Comparison of ENCODE assay signal across 9 mouse cellular contexts in the genomic region with DNA sequence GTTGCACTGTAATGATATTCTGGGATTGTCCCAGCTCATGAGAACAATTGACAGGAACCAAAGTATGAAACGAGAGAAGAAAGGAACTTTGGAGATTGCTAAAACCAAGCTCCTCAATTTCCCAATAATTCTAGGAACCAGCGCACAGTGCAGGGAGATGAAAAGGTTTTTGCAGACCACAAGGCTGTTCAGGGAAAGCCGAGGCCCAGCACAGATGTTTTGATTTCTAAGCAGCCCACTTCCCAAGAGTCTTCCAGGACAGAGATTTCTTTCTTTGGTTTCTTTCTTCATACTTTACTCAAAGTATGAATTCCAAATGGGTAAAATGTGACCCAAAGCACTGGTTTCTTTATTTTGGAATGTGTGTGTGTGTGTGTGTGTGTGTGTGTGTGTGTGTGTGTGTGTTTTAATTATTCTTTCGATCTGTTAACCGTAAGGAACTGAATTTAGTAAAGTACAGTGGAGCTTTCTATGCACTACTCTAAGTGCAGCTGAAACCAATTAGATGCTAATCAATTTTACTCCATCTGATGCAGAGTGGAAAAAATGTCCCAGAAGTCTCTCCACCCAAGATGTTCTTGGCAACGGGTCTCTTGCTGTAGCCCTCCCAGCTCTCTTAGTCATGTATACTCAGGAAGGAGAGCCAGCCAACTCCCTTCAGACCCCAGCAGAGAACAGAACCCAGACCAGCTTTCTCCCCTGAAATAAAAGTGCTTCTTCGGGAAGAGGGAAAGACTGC. TPM values are rescaled to one million over a fixed set of nuclear protein-coding genes. Genes with fewer than 3 reads are reported as not detected.
DNase-seq lines count a peak whose midpoint lies in the region; ATAC-seq lines count a peak whose summit lies in the region.
"Had no signal": no experiment of that assay in that cellular context is flagged by ENCODE, and none has a peak within 500 bp of the region (broad histone marks: within the 10 kb centered on the region; RNA-seq: fewer than 3 reads in every experiment).

No protein-coding gene starts in this region.

- no peak; the same call in 1 of the 2 replicates for ATAC-seq in kidney, embryonic 14.5 days (ENCODE audit: low FRiP score, low TSS enrichment)
- peak; percentile 91 for ATAC-seq in limb, embryonic 13.5 days (ENCODE audit: low FRiP score, low read depth)

- no peak overlapping the region for H3K4me3 ChIP-seq in kidney, embryonic 14.5 days (ENCODE audit: low read length)
- no peak overlapping the region for H3K4me3 ChIP-seq in embryonic facial prominence, embryonic 10.5 days
- H3K4me3 ChIP-seq in limb, embryonic 13.5 days: no peak overlapping the region

- no peak for DNase-seq in kidney, adult 8-10 months
- DNase-seq in embryonic facial prominence, embryonic 10.5 days (ENCODE audit: low spot score): peak; percentile 28
- DNase-seq in heart, adult 8-10 months (ENCODE audit: low spot score): peak; percentile 40
- no peak for DNase-seq in ovary, adult 18-20 months (ENCODE audit: low spot score)
- no peak for DNase-seq in thymus, postnatal 0 days (ENCODE audit: low spot score)
- no peak for DNase-seq in spleen, postnatal 10 days (ENCODE audit: low spot score in 2 of 2)
- DNase-seq: cerebellum, adult 9-10 months had no signal

- no peak overlapping the region for H3K9ac ChIP-seq in kidney, embryonic 14.5 days (ENCODE audit: low read depth, low read length)
- no peak overlapping the region for H3K9ac ChIP-seq in limb, embryonic 13.5 days

- no peaks in the 10 kb centered on the region for H3K27me3 ChIP-seq in kidney, embryonic 14.5 days (ENCODE audit: control insufficient read depth, insufficient read depth, low read length)
- no peaks in the 10 kb centered on the region for H3K27me3 ChIP-seq in embryonic facial prominence, embryonic 10.5 days (replicated peaks; ENCODE audit: low read depth, poor library complexity, severe bottlenecking)
- H3K27me3 ChIP-seq in limb, embryonic 13.5 days: no peaks in the 10 kb centered on the region

- no peaks in the 10 kb centered on the region for H3K4me1 ChIP-seq in kidney, embryonic 14.5 days (ENCODE audit: control insufficient read depth, insufficient read depth, low read length)
- peaks cover 24% of the 10 kb centered on the region for H3K4me1 ChIP-seq in embryonic facial prominence, embryonic 10.5 days
- H3K4me1 ChIP-seq in limb, embryonic 13.5 days: peaks cover 53% of the 10 kb centered on the region

- no peak overlapping the region for H3K4me2 ChIP-seq in kidney, embryonic 14.5 days (replicated peaks; ENCODE audit: low read depth, low read length)
- H3K4me2 ChIP-seq in limb, embryonic 13.5 days (replicated peaks): peak overlapping the region; percentile 39

- no peaks in the 10 kb centered on the region for H3K36me3 ChIP-seq in kidney, embryonic 14.5 days (ENCODE audit: control insufficient read depth, insufficient read depth, low read length)
- no peaks in the 10 kb centered on the region for H3K36me3 ChIP-seq in embryonic facial prominence, embryonic 10.5 days (replicated peaks)
- H3K36me3 ChIP-seq in limb, embryonic 13.5 days: no peaks in the 10 kb centered on the region

- no peaks in the 10 kb centered on the region for H3K9me3 ChIP-seq in kidney, embryonic 14.5 days (ENCODE audit: control insufficient read depth, low read length)
- H3K9me3 ChIP-seq in embryonic facial prominence, embryonic 10.5 days: no peaks in the 10 kb centered on the region
- no peaks in the 10 kb centered on the region for H3K9me3 ChIP-seq in limb, embryonic 13.5 days

- WGBS in kidney, embryonic 14.5 days: 59% methylated on average over 7 of the region's 7 CpGs
- 51% methylated on average over 7 of the region's 7 CpGs for WGBS in embryonic facial prominence, embryonic 10.5 days
- WGBS in limb, embryonic 13.5 days: 16% methylated on average over 7 of the region's 7 CpGs

- peak overlapping the region; percentile 5; the same call in 1 of the 2 replicates for H3K27ac ChIP-seq in kidney, embryonic 14.5 days (ENCODE audit: low read depth, low read length)
- peak overlapping the region; percentile 83 for H3K27ac ChIP-seq in embryonic facial prominence, embryonic 10.5 days (replicated peaks)
- H3K27ac ChIP-seq in limb, embryonic 13.5 days: peak overlapping the region; percentile 96

RNA-seq across cellular contexts. Expression of gene Fstl1, which starts 44.5 kb away (rescaled TPM):
- polyA plus RNA-seq in kidney, embryonic 14.5 days (2014; fragmentation: Nextera tagmentation; extraction: Ambion mirVana): 522 and 589 TPM in 2 replicates
- polyA plus RNA-seq in embryonic facial prominence, embryonic 10.5 days (2016; fragmentation: Nextera tagmentation; extraction: Ambion mirVana): 192 and 210 TPM in 2 replicates
- 10 to 100 TPM; 36.4 to 46.9 (median 43.4) TPM for total RNA-seq in heart, adult 8-10 months (2022)
- 714 and 731 TPM in 2 replicates for polyA plus RNA-seq in limb, embryonic 13.5 days (2015; fragmentation: Nextera tagmentation; extraction: Ambion mirVana)
- 59.9 and 70.6 TPM in 2 replicates for polyA plus RNA-seq in thymus, postnatal 0 days (2015; fragmentation: Nextera tagmentation; extraction: Ambion mirVana)

Comparison
In these comparisons a context has a peak if more than half of its experiments do, and no peak if none do; other contexts are left out.
1. H3K27ac ChIP-seq: peak in every context shown above with its lines; median percentile 96 in limb, embryonic 13.5 days; 83 in embryonic facial prominence, embryonic 10.5 days; 5 in kidney, embryonic 14.5 days.
2. DNase-seq: peak in embryonic facial prominence, embryonic 10.5 days (single experiment) and heart, adult 8-10 months (single experiment); none in kidney, adult 8-10 months (0 of 2), ovary, adult 18-20 months (single experiment), thymus, postnatal 0 days (single experiment) and spleen, postnatal 10 days (0 of 2).